22 mouse cellular contexts compared by ENCODE assay signal in genomic region chr4:137754446-137754845, GRCm38 (mm10). TPM values are rescaled to one million over a fixed set of nuclear protein-coding genes. Genes with fewer than 3 reads are reported as not detected.
DNase-seq lines count a peak whose midpoint lies in the region; ATAC-seq and TF ChIP-seq lines count a peak whose summit lies in the region.
"Had no signal": no experiment of that assay in that cellular context is flagged by ENCODE, and none has a peak within 500 bp of the region (broad histone marks: within the 10 kb centered on the region; RNA-seq: fewer than 3 reads in every experiment).

No protein-coding gene starts in this region.

- no peaks in the 10 kb centered on the region for H3K27me3 ChIP-seq in kidney, adult 2 months (replicated peaks; ENCODE audit: control insufficient read depth, insufficient read depth, low read length)
- H3K27me3 ChIP-seq in liver, embryonic 14.5 days (ENCODE audit: control insufficient read depth, insufficient read depth, low read length), result no peaks in the 10 kb centered on the region; the same call in 1 of the 2 replicates
- H3K27me3 ChIP-seq in liver, postnatal 0 days (ENCODE audit: insufficient read depth, low read length), result no peaks in the 10 kb centered on the region
- H3K27me3 ChIP-seq: embryonic facial prominence, embryonic 12.5 days; forebrain, embryonic 12.5 days had no signal

- peak overlapping the region; percentile 18; the same call in 1 of the 2 replicates for H3K9ac ChIP-seq in liver, embryonic 14.5 days (replicated peaks)
- no peak overlapping the region for H3K9ac ChIP-seq in liver, postnatal 0 days (replicated peaks)
- H3K9ac ChIP-seq: embryonic facial prominence, embryonic 12.5 days; forebrain, embryonic 12.5 days; forebrain, postnatal 0 days; heart, embryonic 12.5 days; hindbrain, embryonic 14.5 days had no signal

- H3K27ac ChIP-seq in kidney, adult 2 months (ENCODE audit: insufficient read depth, low read depth, low read length), result no peak overlapping the region
- H3K27ac ChIP-seq in liver, embryonic 14.5 days, result no peak overlapping the region
- no peak overlapping the region for H3K27ac ChIP-seq in liver, postnatal 0 days (ENCODE audit: low read depth)
- H3K27ac ChIP-seq: embryonic facial prominence, embryonic 12.5 days; forebrain, embryonic 12.5 days; hindbrain, embryonic 14.5 days had no signal

- H3K9me3 ChIP-seq in liver, embryonic 14.5 days (ENCODE audit: control insufficient read depth, low read length), result no peaks in the 10 kb centered on the region
- H3K9me3 ChIP-seq in liver, postnatal 0 days (ENCODE audit: low read length), result no peaks in the 10 kb centered on the region
- H3K9me3 ChIP-seq: embryonic facial prominence, embryonic 12.5 days; forebrain, embryonic 12.5 days; heart, embryonic 12.5 days; hindbrain, embryonic 10.5 days had no signal

- peak; percentile 56 for DNase-seq in kidney, adult 2 months
- no peak for DNase-seq in kidney, adult 9 months
- DNase-seq in liver, embryonic 14.5 days (ENCODE audit: low read depth in 3 of 3, low spot score in 3 of 3), result no peak
- DNase-seq in liver, postnatal 0 days, result no peak
- peak; percentile 62 for DNase-seq in kidney, postnatal 10 days
- peak; percentile 61 to 76 for DNase-seq in kidney, postnatal 4 days
- DNase-seq in thymus, adult 18-20 months, result no peak
- no peak for DNase-seq in gastrocnemius, postnatal 4 days (ENCODE audit: low spot score in 2 of 2)
- DNase-seq: adrenal gland, adult 8-10 months; adrenal gland, postnatal 36 days; cerebellum, adult 2 months; cerebellum, postnatal 10 days; embryo, embryonic 11 days; forebrain, postnatal 0 days; gastrocnemius, postnatal 14 days had no signal

- 48% methylated on average over 2 of the region's 2 CpGs for WGBS in kidney, adult 2 months
- 66% methylated on average over 2 of the region's 2 CpGs for WGBS in liver, embryonic 14.5 days (ENCODE audit: insufficient replicate concordance)
- 79% methylated on average over 2 of the region's 2 CpGs for WGBS in liver, postnatal 0 days (ENCODE audit: insufficient replicate concordance)

- H3K4me3 ChIP-seq in kidney, adult 2 months (ENCODE audit: insufficient read depth, low read depth, low read length), result no peak overlapping the region
- no peak overlapping the region for H3K4me3 ChIP-seq in liver, embryonic 14.5 days (ENCODE audit: insufficient read depth in 1 of 2, low read depth in 2 of 2, low read length in 2 of 2)
- no peak overlapping the region for H3K4me3 ChIP-seq in liver, postnatal 0 days (ENCODE audit: low read depth, low read length)
- H3K4me3 ChIP-seq: embryonic facial prominence, embryonic 12.5 days; forebrain, embryonic 12.5 days; heart, embryonic 12.5 days; hindbrain, embryonic 10.5 days had no signal

- no peak for TF ChIP-seq CTCF in kidney, adult 2 months (conservative IDR thresholded peaks at IDR 0.05; ENCODE audit: insufficient read depth, insufficient read length, low read depth, low read length)
- no peak for TF ChIP-seq CTCF in liver, embryonic 14.5 days (IDR thresholded peaks at IDR 0.05; ENCODE audit: low read depth)
- TF ChIP-seq CTCF in liver, postnatal 0 days (IDR thresholded peaks at IDR 0.05; ENCODE audit: low read depth), result no peak

- no peak for ATAC-seq in liver, embryonic 14.5 days (ENCODE audit: insufficient read depth)
- no peak for ATAC-seq in liver, postnatal 0 days
- ATAC-seq: forebrain, postnatal 0 days had no signal

- TF ChIP-seq POLR2A in kidney, adult 2 months (IDR thresholded peaks at IDR 0.05; ENCODE audit: low read depth, low read length), result no peak

- TF ChIP-seq EP300 in liver, embryonic 14.5 days (IDR thresholded peaks at IDR 0.05; ENCODE audit: low read depth), result no peak
- no peak for TF ChIP-seq EP300 in liver, postnatal 0 days (IDR thresholded peaks at IDR 0.05; ENCODE audit: low read depth)

- H3K4me1 ChIP-seq in kidney, adult 2 months (ENCODE audit: control insufficient read depth, insufficient read depth, low read length), result peaks cover 3% of the 10 kb centered on the region; the same call in 1 of the 2 replicates
- H3K4me1 ChIP-seq in liver, embryonic 14.5 days (replicated peaks; ENCODE audit: control insufficient read depth in 2 of 2, insufficient read depth in 2 of 2, low read length in 1 of 2), result peaks cover 38 to 39% of the 10 kb centered on the region in 2 experiments
- H3K4me1 ChIP-seq in liver, postnatal 0 days (ENCODE audit: insufficient read depth), result peaks cover 27% of the 10 kb centered on the region

- no peaks in the 10 kb centered on the region for H3K36me3 ChIP-seq in kidney, adult 2 months (ENCODE audit: control insufficient read depth, insufficient read depth, low read length)
- no peaks in the 10 kb centered on the region for H3K36me3 ChIP-seq in liver, embryonic 14.5 days (replicated peaks; ENCODE audit: control insufficient read depth, insufficient read depth, low read depth)
- H3K36me3 ChIP-seq in liver, postnatal 0 days (replicated peaks; ENCODE audit: insufficient read depth, low read length), result 0 out of 2 replicates have a peak, but pooled peaks cover 2% of the 10 kb centered on the region
- H3K36me3 ChIP-seq: embryonic facial prominence, embryonic 12.5 days; forebrain, embryonic 12.5 days; heart, embryonic 12.5 days; hindbrain, embryonic 10.5 days had no signal

- H3K4me2 ChIP-seq in liver, embryonic 14.5 days (ENCODE audit: low read depth), result no peak overlapping the region
- no peak overlapping the region for H3K4me2 ChIP-seq in liver, postnatal 0 days (ENCODE audit: low read depth, low read length)
- H3K4me2 ChIP-seq: embryonic facial prominence, embryonic 12.5 days; forebrain, embryonic 12.5 days; heart, embryonic 12.5 days; hindbrain, embryonic 14.5 days had no signal

RNA-seq across cellular contexts. Expression of gene Alpl, which starts 41.7 kb away (rescaled TPM):
- 564 and 569 TPM in 2 replicates for polyA plus RNA-seq in kidney, adult 2 months (2012; rRNA removed)
- 4.6 and 5.1 TPM in 2 replicates for polyA plus RNA-seq in liver, embryonic 14.5 days (2012; rRNA removed)
- 5.1 and 6.1 TPM in 2 replicates for polyA plus RNA-seq in liver, embryonic 14.5 days (2014; fragmentation: Nextera tagmentation; extraction: Ambion mirVana)
- polyA plus RNA-seq in liver, postnatal 0 days (2015; fragmentation: Nextera tagmentation; extraction: Ambion mirVana), result 14.7 and 18.7 TPM in 2 replicates
- total RNA-seq in gastrocnemius, postnatal 4 days (2021), result 1 to 10 TPM; 1.3 to 1.5 TPM
- total RNA-seq: granulocyte monocyte progenitor cell, adult 5-6 weeks; MEL had no signal

Comparison
In these comparisons a context has a peak if more than half of its experiments do, and no peak if none do; other contexts are left out.
1. DNase-seq: peak in kidney, adult 2 months (single experiment), kidney, postnatal 10 days (single experiment) and kidney, postnatal 4 days (2 of 2); none in kidney, adult 9 months (single experiment), liver, embryonic 14.5 days (0 of 3), liver, postnatal 0 days (single experiment), thymus, adult 18-20 months (0 of 2) and gastrocnemius, postnatal 4 days (0 of 2).
2. RNA of gene Alpl, which starts 41.7 kb away (polyA plus RNA-seq): 564 to 569 TPM in kidney, adult 2 months; 14.7 to 18.7 TPM in liver, postnatal 0 days and 4.6 to 6.1 TPM in liver, embryonic 14.5 days; every median in the first group is over 10 times any median in the second.